Mouse (Mus musculus) retina, embryonic 14.5 days (tissue): ENCODE results near the gene Raver2.

ENCODE experiments used
- DNase-seq: peaks from one replicate; pipeline ENCODE4 v3.0.0-alpha.2; 2015; ENCODE audit warnings: low spot score

The Raver2 gene

DNA sequence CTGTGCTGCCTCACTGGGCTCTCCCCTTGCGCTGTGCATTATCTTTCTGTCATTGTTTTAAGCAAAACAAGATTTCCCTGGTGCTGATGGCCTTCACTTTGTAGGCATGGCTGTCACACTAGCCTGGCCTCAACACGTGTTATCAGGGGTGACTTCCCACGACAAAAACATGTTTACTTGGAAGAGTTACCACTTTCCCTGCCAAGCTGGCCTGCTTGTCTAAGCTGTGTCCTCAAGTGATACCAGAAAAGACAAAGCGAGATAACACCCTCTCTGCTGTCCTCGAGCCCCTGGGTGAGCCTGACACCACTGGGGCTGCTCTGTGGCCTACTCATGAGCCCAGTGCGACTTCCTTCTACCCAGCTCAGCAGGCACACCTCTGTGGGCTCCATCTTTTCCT, 107.3 kb downstream of the Raver2 start:
- DNase-seq = no peak

DNA sequence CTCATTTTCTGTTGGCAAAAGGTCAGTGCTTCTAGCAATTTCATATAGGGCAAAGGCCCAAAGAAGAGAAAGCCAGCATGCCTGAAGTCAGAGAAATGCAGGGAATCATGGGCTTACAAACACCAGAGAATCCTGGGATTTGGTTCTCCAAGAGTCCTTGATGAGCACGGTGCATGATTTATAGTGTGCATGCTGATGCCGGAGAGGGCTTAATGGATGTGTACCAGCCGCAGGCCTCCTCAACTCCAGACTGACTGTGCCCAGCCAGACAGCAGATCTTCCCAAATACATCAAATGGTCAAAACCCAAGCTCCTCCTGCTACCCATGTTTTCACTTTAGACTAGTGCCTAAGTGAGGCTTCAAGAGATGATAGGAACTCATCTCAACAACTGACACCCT, 109.0 kb downstream of the Raver2 start:
- DNase-seq = no peak

DNA sequence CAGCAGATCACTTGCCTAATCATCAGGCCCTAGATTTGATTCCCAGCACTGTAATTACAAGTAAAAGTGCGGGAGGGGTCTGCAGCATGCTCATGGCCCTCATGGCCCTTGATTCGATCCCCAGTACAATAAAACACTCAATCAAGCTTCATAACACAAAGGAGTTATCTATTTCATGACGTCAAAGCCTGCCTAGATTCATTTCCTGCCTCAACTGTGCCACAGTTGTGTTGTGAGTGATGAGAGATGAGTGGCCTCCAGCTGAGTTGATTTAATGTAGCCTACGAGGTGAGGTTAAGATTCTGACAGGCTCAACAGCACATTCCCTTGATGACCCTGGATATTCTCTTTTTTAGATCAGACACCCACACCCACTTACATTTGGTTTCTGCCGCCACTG, 110.3 kb downstream of the Raver2 start:
- no peak for DNase-seq

DNA sequence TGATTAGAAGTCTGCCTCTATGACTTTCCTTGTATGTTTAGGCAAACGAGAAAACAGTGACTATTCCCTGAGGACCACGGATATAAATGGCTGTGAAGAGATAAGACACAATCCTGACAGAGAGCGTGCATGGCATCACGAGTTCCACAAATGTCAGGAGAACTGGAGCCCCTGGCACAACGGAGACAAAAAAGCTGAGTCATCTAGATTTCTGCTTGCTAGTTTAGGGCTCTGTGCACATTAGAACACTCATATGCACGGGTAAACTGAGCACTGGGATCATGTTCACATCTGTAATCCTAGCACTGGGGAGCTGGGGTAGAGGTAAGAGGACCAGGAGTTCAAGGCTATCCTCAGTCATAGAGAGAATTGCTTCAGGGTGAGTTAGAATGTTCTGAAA, 111.1 kb downstream of the Raver2 start:
- no peak for DNase-seq

DNA sequence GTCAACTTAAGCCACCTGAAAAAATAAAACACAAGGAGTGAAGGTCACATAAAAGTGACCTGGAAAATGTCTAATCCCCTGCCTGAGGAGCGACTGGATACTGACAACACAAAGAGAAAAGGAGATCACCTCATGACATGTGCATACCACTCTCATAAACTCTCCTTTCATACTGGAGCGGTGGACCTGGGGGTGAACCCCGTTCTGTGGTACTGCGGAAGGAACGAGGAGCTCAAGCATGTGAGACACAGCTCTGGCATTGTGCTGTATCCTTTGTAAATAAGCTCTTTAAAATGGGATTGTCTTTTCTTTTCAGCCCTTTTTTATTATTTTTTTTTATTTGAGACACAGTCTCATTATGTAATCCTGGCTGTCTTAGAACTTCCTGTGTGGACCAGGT, 111.9 kb downstream of the Raver2 start:
- no peak for DNase-seq

DNA sequence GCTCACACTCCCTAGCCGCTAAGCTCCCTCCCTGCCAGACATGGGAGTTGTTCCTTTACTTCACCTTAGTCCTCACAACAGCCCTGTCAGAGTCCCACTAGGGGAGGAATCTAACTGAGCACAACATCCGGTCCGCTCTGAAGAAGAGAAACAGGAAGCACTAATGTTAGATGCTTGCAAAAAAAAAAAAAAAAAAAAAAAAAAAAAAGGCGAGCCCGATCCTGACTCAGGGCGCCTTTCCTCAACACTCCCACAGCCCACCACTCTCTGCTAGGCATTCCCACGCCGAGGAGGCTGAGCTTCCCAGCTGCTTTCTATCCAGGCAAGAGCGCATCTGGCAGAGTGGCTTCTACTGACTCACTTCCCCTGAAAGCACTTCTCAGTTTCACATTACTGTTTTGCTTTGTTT, 113.8 kb downstream of the Raver2 start:
- no peak for DNase-seq

DNA sequence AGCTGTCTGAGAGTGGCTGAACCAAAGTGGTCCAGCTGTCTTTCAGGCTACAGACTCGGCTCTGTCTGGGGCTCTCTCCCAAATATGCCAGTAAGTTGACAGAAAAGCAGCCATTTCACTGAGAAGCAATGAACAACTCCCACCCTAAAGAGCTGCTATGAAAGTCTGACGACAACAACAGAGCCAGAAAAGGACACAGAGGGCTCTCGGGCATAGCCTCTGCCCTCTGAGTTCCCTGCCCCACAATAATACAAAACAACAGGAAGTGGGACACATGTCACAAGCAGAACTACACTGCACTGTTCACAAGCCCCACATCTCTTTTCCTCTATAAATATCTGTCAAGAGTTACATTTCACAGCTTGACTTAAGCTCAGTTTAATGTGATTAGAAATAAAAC, 116.4 kb downstream of the Raver2 start:
- no peak for DNase-seq

DNA sequence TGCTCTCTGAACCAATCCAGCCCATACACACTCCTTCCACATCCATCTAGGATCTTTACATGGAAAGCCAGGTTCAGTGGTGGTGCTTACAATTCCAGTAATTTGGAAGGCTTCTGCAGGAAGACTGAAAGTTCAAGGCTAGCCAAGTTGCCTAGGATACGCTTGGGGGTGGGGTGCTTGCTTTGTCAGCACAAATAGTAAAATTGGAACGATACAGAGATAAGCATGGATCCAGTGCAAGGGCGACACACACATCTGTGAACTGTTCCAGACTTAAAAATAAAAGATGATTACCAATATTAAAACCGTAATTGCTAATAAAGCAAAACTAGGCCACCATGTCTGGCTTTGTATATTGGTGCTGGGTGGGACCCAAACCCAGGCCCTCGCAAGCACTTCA, 117.8 kb downstream of the Raver2 start:
- no peak for DNase-seq

DNA sequence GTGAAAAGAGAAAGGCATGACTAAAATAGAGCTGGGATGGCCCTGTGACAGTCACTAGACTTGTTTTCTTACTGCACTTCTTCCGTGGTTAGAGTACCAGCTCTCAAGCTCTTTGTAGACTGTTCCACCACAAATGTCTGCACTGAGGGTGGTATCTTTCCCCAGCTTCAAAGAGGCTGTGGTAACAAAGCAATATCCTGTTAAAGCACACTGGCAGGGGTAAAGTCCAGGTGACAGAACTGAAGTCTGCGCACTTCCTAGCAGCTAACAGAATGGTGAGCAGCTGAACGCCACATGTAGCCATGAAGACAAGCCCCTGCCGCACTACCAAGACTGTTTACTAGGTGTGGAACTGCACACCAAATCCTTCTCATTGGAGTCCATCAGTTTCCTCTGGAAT, 118.6 kb downstream of the Raver2 start:
- no peak for DNase-seq

DNA sequence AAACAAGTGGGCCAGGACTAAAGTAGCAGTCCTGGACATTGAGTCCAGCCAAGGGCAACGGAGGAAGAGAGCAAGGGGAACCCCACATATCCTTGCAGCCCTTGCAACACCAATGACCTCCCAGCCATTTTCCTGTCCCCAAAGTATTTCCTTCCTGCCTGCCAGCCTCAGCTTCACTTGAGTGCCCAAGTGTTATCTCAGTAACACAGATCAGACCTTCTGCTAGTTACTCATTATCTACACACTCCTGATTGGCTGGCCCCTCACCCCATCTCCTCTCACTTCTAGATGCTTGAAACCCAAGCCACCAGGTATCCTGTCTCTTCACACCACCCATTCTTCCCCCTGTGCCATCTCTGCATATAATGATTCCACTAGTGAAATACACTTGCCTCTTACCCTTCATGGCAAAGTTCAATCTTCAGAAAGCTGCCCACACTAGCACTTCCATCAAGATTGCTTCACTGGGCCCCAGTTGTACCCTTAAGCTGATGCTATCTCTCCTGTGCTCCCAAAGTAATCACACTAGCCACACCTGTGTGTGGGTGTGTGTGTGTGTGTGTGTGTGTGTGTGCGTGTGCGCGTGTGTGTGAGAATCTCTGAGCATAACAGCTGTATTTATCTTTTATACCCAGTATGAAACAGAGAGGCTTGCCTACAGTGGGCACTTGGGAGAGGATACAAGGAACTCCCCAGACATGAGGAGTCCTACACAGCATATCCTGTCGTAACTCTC, 123.6 kb downstream of the Raver2 start:
- no peak for DNase-seq

DNA sequence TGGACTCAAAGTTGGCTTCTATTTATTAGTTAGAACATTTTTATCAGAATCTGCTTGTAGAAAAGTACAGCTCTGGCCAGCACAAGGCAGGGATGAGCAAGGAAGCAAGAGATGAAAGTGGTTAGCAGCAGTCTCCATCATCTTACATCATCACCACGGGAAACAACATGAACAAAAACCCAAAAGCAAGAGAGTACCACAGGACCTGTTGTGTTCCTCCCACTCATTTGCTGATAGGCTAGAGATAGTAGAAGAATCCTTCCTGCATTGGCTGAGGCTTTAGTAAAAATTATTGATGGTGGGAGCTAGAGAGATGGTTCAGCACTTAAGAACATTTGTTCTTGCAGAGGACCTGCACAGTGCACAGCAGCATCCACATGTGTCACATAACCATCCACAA, 125.4 kb downstream of the Raver2 start:
- no peak for DNase-seq

DNA sequence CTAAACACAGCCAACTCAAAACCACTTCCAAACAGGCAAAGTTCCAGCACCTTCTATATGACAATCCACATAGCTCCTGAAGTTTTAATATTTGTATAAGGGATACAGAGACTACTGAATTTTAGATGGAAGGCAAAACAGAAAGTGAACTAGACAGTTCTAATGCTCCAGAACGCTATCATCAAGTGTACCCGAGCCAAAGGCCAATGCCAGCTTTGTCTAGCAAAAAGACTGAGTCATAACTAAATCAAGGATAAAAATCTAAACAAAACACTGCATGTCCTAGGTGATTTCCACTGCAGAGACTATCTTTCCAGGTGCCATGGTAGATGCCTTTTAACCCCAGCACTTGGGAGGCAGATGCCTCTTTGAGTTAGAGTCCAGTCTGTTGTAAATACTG, 127.6 kb downstream of the Raver2 start:
- no peak for DNase-seq

DNA sequence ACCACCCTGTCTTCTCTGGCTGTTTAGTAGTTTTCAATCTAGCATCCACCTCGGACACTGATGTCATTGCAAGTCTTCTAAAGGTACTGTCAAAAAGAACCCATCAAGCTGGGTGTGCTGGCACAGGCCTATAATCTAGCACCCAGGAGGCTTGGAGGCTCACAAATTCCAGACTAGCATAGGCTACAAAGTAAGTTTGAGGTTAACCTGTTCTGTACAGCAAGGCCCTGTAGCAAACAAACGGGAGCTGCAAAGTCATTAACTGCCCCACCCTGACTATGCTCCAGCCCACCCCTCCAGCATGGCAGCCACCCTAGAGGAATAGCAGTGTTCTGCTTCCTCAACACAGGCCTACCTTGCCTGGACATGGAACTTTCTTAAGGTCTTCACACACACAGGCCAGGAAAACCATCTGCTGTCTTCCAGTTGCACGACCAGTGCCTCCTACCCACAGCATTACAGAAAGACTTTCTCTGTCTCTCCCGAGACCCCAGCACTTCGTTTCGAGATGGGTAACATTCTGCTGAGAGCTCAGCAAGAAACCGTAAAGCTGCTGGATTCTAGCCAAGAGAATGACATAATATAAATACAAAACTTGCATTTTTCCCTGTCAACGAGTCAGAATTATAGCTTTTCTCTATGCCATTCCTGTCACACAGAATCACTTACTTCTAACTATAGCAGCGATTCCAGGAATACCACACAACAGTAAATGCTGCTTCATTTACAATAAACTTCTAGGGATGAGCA, 128.8 kb downstream of the Raver2 start:
- DNase-seq = no peak

DNA sequence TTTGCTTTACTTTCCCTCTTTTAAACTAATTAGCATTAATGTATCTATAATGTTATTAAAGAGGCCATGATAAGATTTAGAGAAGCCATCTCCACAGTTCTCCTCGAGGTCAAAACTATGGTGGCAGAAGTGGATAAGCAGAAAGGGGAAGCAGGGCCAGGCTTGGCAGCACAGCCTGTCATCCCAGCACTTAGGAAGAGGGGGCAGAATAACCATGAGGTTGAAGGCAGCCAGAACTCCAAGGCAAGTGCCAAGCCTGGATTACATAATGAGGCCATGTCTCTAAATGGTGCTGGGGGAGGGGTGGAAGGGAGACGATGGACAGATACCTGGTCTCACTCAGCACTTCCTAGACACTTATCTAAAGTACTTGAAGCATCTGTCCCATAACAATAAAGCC, 129.6 kb downstream of the Raver2 start:
- no peak for DNase-seq

DNA sequence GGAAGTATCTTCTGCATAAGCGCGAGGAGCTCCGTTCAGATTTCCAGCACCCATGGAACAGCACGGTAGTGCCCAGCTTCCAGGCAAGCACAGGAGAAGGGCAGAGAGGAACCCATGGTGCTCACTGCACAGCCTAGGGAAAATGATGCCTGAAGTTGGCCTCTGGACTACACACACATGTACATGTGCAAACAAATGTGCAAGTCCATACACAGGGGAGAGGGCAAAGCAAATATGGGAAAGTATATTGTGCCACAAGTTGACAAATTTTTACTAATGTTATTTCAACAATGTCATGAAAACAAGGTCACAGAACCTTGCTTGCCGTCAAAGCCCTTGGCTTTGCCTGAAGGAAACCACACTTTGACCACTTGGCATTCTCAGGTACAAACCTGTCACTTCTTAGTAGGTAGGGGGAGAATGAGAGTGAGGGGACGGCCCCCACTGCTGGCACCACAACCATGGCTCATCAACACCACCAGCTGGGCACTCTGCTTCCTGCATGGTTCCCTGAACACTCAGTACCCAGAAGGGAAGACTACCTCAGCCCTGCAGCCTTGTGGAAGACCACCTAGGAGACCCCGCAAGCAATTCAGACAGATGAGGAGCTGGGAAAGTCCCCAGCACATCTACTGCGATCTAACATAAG, 130.8 kb downstream of the Raver2 start:
- no peak for DNase-seq
